Mouse (Mus musculus) olfactory bulb, adult 2 months (tissue): ENCODE data around the gene Tnip2.

Experiments used
- CTCF ChIP-seq: fragments of 200-500 bp; IDR thresholded peaks from 2 replicates; pipeline ENCODE4 v1.5.1; 2012; ENCODE audit warnings: low read depth, mild to moderate bottlenecking, low read length, moderate library complexity; ENCODE audit not compliant: insufficient read depth
- POLR2A ChIP-seq: fragments of 200-500 bp; IDR thresholded peaks from 2 replicates; pipeline ENCODE4 v1.6.1; 2012; ENCODE audit warnings: mild to moderate bottlenecking, low read depth, low read length, moderate library complexity; ENCODE audit not compliant: insufficient read depth

- TF ChIP-seq CTCF (no peak), POLR2A (no peak)
These were observed 22.0 kb upstream of the Tnip2 start for GRCm38 (mm10) chr5:34535831-34536230.
